Mouse (Mus musculus) retina, postnatal 7 days (tissue): ENCODE measurements around the gene Gm47995.
"Not testable (repeated sequence)": the region's sequence is repeated elsewhere in the genome, so short reads cannot be mapped to it uniquely, and the experiment has no call there.

Source experiments
- DNase-seq: peaks from one replicate; pipeline ENCODE4 v3.0.0-alpha.2; 2012; ENCODE audit warnings: low read depth, low spot score

The Gm47995 gene

GRCm38 (mm10) chr1:151198120-151198519, at the start of gene Gm47995:
Gm47995 (plus strand) TSS chr1:151198448.
- DNase-seq = not testable (repeated sequence)

GRCm38 (mm10) chr1:151150211-151150610, 48.0 kb upstream of the Gm47995 start:
- DNase-seq = no peak

- no peak for DNase-seq
These were observed 47.2 kb upstream of the Gm47995 start for GRCm38 (mm10) chr1:151151089-151151488.

- no peak for DNase-seq
These were observed 45.1 kb upstream of the Gm47995 start for GRCm38 (mm10) chr1:151153056-151153652.

GRCm38 (mm10) chr1:151154131-151154530, 44.1 kb upstream of the Gm47995 start:
- not testable (repeated sequence) for DNase-seq

- no peak for DNase-seq
These were observed 42.1 kb upstream of the Gm47995 start for GRCm38 (mm10) chr1:151156129-151156528.

- no peak for DNase-seq
These were observed 41.2 kb upstream of the Gm47995 start for GRCm38 (mm10) chr1:151156777-151157632.

GRCm38 (mm10) chr1:151157963-151158856, 40.0 kb upstream of the Gm47995 start:
- DNase-seq = peak; percentile 29

GRCm38 (mm10) chr1:151158857-151159510, 39.3 kb upstream of the Gm47995 start:
- DNase-seq = no peak

GRCm38 (mm10) chr1:151166031-151166430, 32.2 kb upstream of the Gm47995 start:
- no peak for DNase-seq

GRCm38 (mm10) chr1:151167297-151168047, 30.8 kb upstream of the Gm47995 start:
- DNase-seq = no peak

- DNase-seq = no peak
These were observed 29.6 kb upstream of the Gm47995 start for GRCm38 (mm10) chr1:151168637-151169036.

GRCm38 (mm10) chr1:151171572-151172461, 26.4 kb upstream of the Gm47995 start:
- DNase-seq = no peak

GRCm38 (mm10) chr1:151177030-151177936, 21.0 kb upstream of the Gm47995 start:
- no peak for DNase-seq

- DNase-seq = no peak
These were observed 20.3 kb upstream of the Gm47995 start for GRCm38 (mm10) chr1:151177937-151178271.

GRCm38 (mm10) chr1:151178505-151179083, 19.7 kb upstream of the Gm47995 start:
- DNase-seq = no peak

- DNase-seq = no peak
These were observed 18.1 kb upstream of the Gm47995 start for GRCm38 (mm10) chr1:151180167-151180566.

GRCm38 (mm10) chr1:151182266-151182665, 16.0 kb upstream of the Gm47995 start, which contains the start of gene Gm47985:
Gm47985 (plus strand) TSS chr1:151182537.
- not testable (repeated sequence) for DNase-seq
